Mouse (Mus musculus): ENCODE measurements at regions not wholly inside any gene's neighbourhood (a gene's known extent, or its start where the extent isn't known, plus 50 kb on each side); places are given as distances from the start of the nearest gene placed in this dataset.

GRCm38 (mm10) chr4:95110828-95111227 lies 58.8 kb upstream of the Jun start:
- TF ChIP-seq POLR2A (IDR thresholded peaks at IDR 0.05; ENCODE audit: insufficient read depth, low read depth, low read length) = no peak
- no peak for TF ChIP-seq CTCF (IDR thresholded peaks at IDR 0.05)
